ENCODE assay signal across 14 mouse cellular contexts in the genomic region with DNA sequence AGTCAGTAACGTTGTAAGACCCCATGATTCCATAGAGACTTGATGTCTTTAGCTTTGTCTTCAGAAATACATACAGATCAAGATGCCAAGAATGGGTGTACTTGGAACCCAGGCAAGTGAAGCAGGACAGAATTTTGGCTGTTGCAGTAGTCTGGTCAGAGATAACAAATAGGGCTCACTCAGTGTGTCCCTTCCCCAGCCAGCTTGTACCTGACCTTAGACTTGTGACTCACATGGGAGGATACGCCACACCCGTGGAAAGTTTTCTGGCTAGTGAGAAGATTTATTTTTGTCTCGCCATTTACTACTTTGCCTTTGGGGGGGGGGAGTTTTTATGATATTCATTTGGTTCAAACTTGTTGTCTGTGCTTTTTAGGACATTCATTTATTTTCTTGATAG.
A peak's percentile ranks its signal among the peaks of the same experiment; 100 is the strongest.
DNase-seq lines count a peak whose midpoint lies in the region; ATAC-seq and TF ChIP-seq lines count a peak whose summit lies in the region.
"Had no signal": no experiment of that assay in that cellular context is flagged by ENCODE, and none has a peak within 500 bp of the region (broad histone marks: within the 10 kb centered on the region; RNA-seq: fewer than 3 reads in every experiment).

No protein-coding gene starts in this region.

- no peak for TF ChIP-seq CTCF in midbrain, postnatal 0 days (IDR thresholded peaks at IDR 0.05)

- no peaks in the 10 kb centered on the region for H3K27me3 ChIP-seq in midbrain, postnatal 0 days (ENCODE audit: insufficient read depth, low read length)
- H3K27me3 ChIP-seq: embryonic facial prominence, embryonic 15.5 days; hindbrain, embryonic 12.5 days; liver, embryonic 12.5 days; midbrain, embryonic 12.5 days; neural tube, embryonic 15.5 days had no signal

- no peak overlapping the region for H3K9ac ChIP-seq in midbrain, postnatal 0 days (replicated peaks; ENCODE audit: low read length, poor library complexity, severe bottlenecking)
- H3K9ac ChIP-seq: embryonic facial prominence, embryonic 15.5 days; hindbrain, embryonic 12.5 days; liver, embryonic 12.5 days; midbrain, embryonic 12.5 days; neural tube, embryonic 15.5 days had no signal

- no peak overlapping the region for H3K4me3 ChIP-seq in midbrain, postnatal 0 days (ENCODE audit: low read depth, low read length)
- H3K4me3 ChIP-seq: embryonic facial prominence, embryonic 15.5 days; hindbrain, embryonic 12.5 days; liver, embryonic 12.5 days; midbrain, embryonic 12.5 days; neural tube, embryonic 15.5 days had no signal

- no peak for ATAC-seq in midbrain, postnatal 0 days (ENCODE audit: low FRiP score)
- ATAC-seq: liver, embryonic 12.5 days had no signal

- H3K9me3 ChIP-seq in midbrain, postnatal 0 days (ENCODE audit: low read length): no peaks in the 10 kb centered on the region
- H3K9me3 ChIP-seq: embryonic facial prominence, embryonic 15.5 days; hindbrain, embryonic 12.5 days; liver, embryonic 12.5 days; midbrain, embryonic 12.5 days; neural tube, embryonic 15.5 days had no signal

- H3K36me3 ChIP-seq in midbrain, postnatal 0 days (ENCODE audit: insufficient read depth, low read length): no peaks in the 10 kb centered on the region
- H3K36me3 ChIP-seq: embryonic facial prominence, embryonic 15.5 days; hindbrain, embryonic 12.5 days; liver, embryonic 12.5 days; midbrain, embryonic 12.5 days; neural tube, embryonic 15.5 days had no signal

- 85% methylated on average over 4 of the region's 4 CpGs for WGBS in midbrain, postnatal 0 days

- no peak overlapping the region for H3K27ac ChIP-seq in midbrain, postnatal 0 days (ENCODE audit: low read depth, low read length)
- H3K27ac ChIP-seq: embryonic facial prominence, embryonic 15.5 days; hindbrain, embryonic 12.5 days; liver, embryonic 12.5 days; midbrain, embryonic 12.5 days; neural tube, embryonic 15.5 days had no signal

- H3K4me1 ChIP-seq in midbrain, postnatal 0 days (ENCODE audit: insufficient read depth, low read length): no peaks in the 10 kb centered on the region
- H3K4me1 ChIP-seq: embryonic facial prominence, embryonic 15.5 days; hindbrain, embryonic 12.5 days; liver, embryonic 12.5 days; midbrain, embryonic 12.5 days; neural tube, embryonic 15.5 days had no signal

- peak; percentile 32 to 45 for DNase-seq in gastrocnemius, adult 8-10 months (ENCODE audit: low spot score in 2 of 2)
- no peak for DNase-seq in gastrocnemius, postnatal 10 days
- peak; percentile 24 for DNase-seq in urinary bladder, postnatal 14 days (ENCODE audit: low spot score)
- DNase-seq in urinary bladder, adult 2 months (ENCODE audit: low spot score): no peak
- peak; percentile 33 for DNase-seq in kidney, adult 9 months
- DNase-seq in skeletal muscle tissue, adult 2 months (ENCODE audit: low read depth, low spot score): peak; percentile 62
- DNase-seq in midbrain, postnatal 0 days (ENCODE audit: low spot score): no peak
- DNase-seq in left cerebral cortex, adult 8-10 months (ENCODE audit: low spot score in 2 of 2): no peak
- DNase-seq: cerebellum, postnatal 14 days had no signal

- no peak overlapping the region for H3K4me2 ChIP-seq in midbrain, postnatal 0 days (ENCODE audit: low read depth, low read length, poor library complexity, severe bottlenecking)
- H3K4me2 ChIP-seq: embryonic facial prominence, embryonic 15.5 days; hindbrain, embryonic 12.5 days; liver, embryonic 12.5 days; midbrain, embryonic 12.5 days; neural tube, embryonic 15.5 days had no signal

Comparison
In these comparisons a context has a peak if more than half of its experiments do, and no peak if none do; other contexts are left out.
1. DNase-seq: peak in gastrocnemius, adult 8-10 months (2 of 2), urinary bladder, postnatal 14 days (single experiment), kidney, adult 9 months (single experiment) and skeletal muscle tissue, adult 2 months (single experiment); none in gastrocnemius, postnatal 10 days (single experiment), urinary bladder, adult 2 months (single experiment), midbrain, postnatal 0 days (single experiment) and left cerebral cortex, adult 8-10 months (0 of 2).